Mouse (Mus musculus): ENCODE measurements around the gene Fgfr2. TPM values are rescaled to one million over a fixed set of nuclear protein-coding genes. Genes with fewer than 3 reads are reported as not detected.

Fgfr2 gene
- polyA plus RNA-seq, 2 experiments from 2014 or later, result not detected

- no peak for ATAC-seq
Measured at GRCm38 (mm10) chr7:133085408-133085807, 37.7 kb downstream of the Fgfr2 start.

DNA sequence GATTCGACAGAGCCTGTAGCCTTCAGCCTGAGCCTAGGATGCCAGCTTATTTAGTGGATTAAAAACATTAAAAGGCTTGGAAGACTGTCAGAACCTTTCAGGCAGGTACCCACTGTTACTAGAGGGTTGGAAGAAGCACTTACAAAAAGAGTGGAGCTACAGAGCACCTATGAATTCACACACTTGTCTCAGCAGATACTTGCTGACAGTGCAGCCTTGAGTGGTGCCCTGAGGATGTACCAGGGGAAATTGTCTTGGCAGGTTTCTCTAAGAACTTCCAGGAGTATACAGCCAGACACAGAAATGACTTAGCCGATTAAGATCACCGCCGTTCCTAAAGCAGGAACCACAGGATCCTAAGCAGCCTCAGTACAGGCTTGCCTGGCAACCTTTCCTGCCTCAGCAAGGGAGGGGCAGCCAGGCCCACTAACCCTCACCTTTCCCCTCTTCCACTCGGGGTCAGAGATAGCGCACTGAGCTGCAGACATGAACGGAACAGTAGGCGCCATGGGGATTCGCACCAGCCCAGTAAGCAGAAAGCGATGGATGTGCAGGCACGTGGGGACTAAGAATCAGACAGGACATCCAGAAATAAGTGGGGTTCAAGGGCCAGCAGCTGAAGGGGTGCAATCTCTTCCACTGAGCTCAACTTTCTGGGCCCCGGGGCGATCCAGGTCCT lies 39.1 kb downstream of the Fgfr2 start:
- ATAC-seq, result no peak

- ATAC-seq, result no peak
Measured at GRCm38 (mm10) chr7:133078929-133079328, 44.2 kb downstream of the Fgfr2 start.

DNA sequence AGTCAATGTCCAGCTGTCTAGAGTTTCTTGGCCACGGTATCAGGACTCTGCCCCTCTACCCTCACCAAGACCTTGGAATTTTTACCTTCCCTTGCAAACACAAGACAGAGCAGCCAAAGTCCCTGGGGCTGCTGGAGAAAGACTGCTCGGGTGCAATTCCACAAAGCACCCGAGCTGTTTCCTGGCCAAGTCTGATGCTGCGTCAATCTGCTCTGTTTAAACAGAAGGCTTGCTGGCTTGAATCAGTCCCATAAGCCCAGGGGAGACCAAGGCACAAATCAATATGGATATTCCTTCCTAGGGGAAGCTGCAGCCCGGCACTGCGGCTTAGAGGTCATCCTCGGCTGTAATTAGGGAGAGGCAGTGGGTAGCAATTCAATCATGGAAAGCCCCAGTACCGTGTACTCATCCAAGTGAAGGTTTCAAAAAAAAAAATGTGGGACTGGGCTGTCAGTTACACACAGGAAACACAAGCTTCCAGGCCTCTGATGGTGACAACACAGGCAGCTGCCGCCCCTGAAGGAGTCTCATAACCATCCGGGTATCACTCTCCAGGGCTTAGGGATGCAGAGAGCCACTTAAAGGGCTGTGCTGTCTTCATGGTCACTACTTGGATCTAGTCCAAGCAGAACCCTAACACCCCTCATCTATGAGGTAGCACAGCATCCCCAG lies 48.6 kb downstream of the Fgfr2 start:
- no peak for ATAC-seq

DNA sequence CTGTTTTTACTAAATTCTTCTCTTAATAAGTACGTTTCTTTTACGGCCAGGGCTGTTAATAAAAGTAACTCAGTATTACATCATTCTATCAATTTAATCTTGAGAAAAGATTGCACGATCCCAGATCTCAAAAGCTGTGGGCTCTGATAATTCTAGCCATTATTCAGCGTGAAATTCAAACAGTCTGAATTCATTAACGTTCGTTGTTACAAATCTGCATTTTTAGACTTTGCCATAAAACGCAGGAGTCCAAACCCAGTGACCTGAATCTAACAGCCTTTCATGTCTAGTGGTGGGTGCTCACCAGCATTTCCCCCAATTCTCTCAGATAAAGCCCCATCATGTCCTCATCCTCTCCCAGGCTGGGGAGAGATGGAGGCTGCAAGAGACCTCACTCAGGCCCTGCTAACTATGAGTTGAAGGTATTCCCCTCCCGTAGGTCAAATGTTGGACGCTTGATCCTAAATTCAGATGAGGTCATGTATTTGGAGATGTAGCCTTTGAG lies 50.0 kb downstream of the Fgfr2 start:
- no peak for ATAC-seq

- no peak for ATAC-seq
Measured at GRCm38 (mm10) chr7:133072535-133072934, 50.6 kb downstream of the Fgfr2 start.

GRCm38 (mm10) chr7:133067321-133067841 lies 55.8 kb downstream of the Fgfr2 start:
- no peak for ATAC-seq

GRCm38 (mm10) chr7:133066776-133067175 lies 56.4 kb downstream of the Fgfr2 start:
- ATAC-seq, result no peak

GRCm38 (mm10) chr7:133062055-133062454 lies 61.1 kb downstream of the Fgfr2 start:
- no peak for ATAC-seq

- no peak for ATAC-seq
Measured at GRCm38 (mm10) chr7:133060170-133060569, 63.0 kb downstream of the Fgfr2 start.

DNA sequence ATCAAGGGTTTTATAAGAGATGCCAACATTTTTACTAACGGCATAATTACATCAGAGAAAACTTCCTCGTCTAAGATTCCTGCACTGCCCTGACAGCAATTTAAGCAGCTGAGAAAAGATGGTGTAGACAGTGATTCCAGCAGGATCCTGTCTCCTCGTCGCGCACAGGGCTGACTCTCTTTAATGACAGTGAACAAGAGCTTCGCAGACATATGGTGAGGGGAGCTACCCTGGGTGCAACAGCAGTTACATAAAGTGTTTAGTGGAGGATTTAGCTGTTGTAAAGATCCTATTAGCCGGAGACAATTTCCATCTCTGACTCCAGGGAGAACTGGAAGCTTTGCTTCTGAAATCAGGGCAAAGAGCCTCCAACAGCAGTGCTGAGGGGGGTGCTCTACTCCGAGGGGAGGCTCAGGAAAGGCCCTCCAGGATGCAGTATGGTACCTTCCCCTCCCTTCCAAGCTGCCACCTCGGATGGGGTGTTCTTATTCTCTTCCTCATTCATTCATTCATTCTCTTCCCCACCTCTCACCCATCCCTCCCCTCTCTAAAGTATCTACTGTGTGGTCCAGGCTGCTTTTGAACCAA lies 63.5 kb downstream of the Fgfr2 start:
- ATAC-seq, result no peak

GRCm38 (mm10) chr7:133059150-133059509 lies 64.0 kb downstream of the Fgfr2 start:
- no peak for ATAC-seq

GRCm38 (mm10) chr7:133058496-133059149 lies 64.5 kb downstream of the Fgfr2 start:
- no peak for ATAC-seq

- ATAC-seq, result no peak
Measured at GRCm38 (mm10) chr7:133056924-133057323, 66.2 kb downstream of the Fgfr2 start.

- ATAC-seq, result no peak
Measured at GRCm38 (mm10) chr7:133054486-133054885, 68.7 kb downstream of the Fgfr2 start.

DNA sequence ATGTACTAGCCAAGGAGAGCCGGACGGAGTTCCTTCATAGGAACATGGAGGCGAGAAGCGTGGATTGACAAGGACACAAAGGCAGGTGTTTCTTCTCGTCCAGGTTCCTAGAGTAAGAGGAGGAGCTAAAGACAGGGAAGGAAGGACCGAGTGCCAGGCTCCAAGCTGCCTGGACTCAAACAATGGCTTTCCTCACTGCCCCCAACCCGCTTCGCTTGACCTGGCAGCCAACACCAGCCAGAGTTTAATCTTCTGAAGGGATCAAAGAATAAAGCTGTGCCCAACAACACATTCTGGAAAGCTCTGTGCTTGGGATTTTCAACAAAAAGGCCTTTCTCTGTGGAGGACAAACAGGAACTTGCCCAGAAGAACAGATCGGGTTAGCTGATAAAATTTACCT lies 69.4 kb downstream of the Fgfr2 start:
- no peak for ATAC-seq

- no peak for ATAC-seq
Measured at GRCm38 (mm10) chr7:133052819-133053218, 70.3 kb downstream of the Fgfr2 start.

DNA sequence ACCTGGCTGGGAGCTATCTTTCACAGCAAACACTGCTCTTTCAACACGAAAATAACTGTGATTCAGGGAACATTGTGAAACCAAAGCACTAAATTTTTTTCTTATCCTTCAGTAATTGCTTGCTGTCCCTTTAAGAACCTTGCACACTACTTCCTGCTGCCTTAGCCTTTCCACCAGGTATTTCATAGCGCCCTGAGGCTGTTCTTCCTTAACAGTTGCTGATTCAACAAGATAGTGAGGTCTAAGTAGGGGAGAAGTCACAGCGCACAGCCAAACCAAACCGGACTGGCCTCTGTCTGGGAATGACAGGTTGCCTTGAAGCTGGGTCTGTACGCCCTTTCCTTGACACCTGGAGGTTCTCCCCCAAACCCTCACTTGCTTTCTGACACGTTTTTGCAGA lies 72.5 kb downstream of the Fgfr2 start:
- no peak for ATAC-seq

DNA sequence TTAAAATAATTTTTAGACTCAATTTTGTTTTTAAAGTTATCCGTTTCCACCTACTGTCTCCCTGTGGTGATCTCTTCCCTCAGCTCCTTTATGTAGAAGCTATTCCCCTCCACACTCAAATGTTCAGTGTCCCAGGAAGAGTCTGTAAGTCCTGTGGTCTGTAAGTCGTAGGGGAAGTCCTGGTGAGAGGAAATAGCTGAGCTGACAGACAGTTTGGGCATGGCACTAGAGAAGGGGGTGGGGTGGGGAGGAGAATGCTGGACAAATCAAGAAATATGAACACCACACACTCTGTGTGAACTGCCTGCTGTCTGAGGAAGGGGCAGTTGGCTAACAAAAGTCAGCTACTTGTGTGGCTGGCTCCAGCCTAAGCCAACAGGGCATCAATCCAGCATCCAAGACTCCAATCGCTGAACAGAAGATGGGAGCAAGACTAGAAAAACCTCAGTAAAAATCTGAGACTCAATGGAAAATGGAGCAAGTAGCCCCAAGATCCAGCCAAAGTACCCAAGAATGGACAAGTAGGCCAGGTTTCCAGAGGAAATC lies 75.0 kb downstream of the Fgfr2 start:
- ATAC-seq, result no peak

GRCm38 (mm10) chr7:133047287-133047686 lies 75.9 kb downstream of the Fgfr2 start:
- no peak for ATAC-seq

DNA sequence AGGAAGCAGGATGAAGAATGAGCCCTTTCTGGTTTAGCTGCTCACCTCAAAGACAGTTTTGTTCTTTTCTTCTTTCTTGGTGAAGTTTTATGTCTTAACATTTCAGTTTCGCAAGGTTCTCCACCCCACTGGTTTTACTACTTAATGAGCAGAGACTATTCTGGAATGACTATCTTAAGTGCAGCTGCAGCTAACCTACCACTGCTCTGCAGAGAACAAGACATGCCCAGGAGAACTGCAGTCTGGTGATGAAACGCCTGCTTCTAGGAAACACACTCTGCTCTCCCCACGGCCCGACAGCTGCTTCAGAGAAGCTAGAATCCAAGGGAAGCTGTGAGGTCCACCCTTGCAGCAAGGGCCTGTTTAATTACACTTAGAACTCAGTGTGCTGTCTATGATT lies 78.4 kb downstream of the Fgfr2 start:
- ATAC-seq, result no peak

- ATAC-seq, result no peak
Measured at GRCm38 (mm10) chr7:133041784-133042183, 81.4 kb downstream of the Fgfr2 start.

All from activated CD4-positive, CD25-positive, alpha-beta regulatory T cell, adult 4 months (primary cell).